Mouse (Mus musculus): ENCODE results near the gene Gng7. TPM values are rescaled to one million over a fixed set of nuclear protein-coding genes. Genes with fewer than 3 reads are reported as not detected.
A peak's percentile ranks its signal among the peaks of the same experiment; 100 is the strongest.

Gene Gng7
- polyA plus RNA-seq, 1 experiment from 2014 or later, result 4.3 TPM

DNA sequence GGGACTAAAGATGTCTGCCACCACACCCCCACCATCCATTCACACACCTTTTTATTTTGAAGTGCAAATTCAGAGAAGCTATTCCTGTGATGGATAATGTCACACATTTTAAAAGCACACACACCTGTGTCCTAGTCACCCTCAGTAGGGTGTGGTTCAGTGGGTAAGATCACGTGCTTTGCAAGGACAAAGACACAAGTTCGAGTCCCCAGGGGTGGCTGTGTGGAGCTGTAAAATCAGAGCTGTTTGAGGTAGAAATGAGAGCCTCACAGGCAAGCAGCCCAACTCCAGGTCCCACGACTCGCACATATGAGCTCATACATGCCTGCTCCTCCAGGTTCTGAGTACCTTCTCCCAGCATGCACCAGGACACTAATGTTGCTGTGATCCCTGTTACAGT is 46.6 kb downstream of the Gng7 start:
- H3K4me3 ChIP-seq, result no peak overlapping the region
- H3K27ac ChIP-seq, result no peak overlapping the region
- WGBS, result 88% methylated on average over 4 of the region's 4 CpGs
- no peaks in the 10 kb centered on the region for H3K27me3 ChIP-seq (ENCODE audit: low read depth, poor library complexity, severe bottlenecking)
- peaks cover 34% of the 10 kb centered on the region for H3K4me1 ChIP-seq
- DNase-seq (ENCODE audit: low spot score), result no peak
- no peaks in the 10 kb centered on the region for H3K36me3 ChIP-seq
- H3K9me3 ChIP-seq (replicated peaks), result no peaks in the 10 kb centered on the region

DNA sequence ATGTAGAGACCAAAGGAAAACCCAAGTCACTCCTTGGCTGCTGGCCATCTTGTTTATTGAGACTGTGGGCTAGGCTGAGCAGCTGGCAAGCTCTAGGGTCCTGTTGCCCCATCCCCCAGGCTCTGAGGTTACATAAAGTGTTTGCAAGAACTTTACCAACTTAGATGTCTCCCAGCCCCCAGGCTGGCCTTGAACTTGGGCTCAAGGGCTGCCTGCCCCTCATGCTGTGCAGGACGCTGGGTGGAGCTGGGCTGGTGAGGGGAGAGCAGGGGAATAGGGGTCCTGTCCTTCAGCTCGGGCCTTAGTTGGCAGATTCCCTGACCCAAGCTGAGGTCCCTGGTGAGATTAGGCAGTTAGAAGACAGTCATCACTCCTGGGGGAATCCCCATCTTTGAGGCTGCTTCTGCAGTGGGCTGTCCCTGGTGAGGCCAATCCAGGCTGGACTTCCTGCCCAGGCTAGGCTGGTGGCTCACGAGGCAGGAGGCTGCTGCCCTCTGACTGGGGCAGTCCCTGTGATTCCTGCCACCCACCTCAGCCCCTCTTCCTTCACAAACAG is 47.6 kb downstream of the Gng7 start:
- H3K9me3 ChIP-seq (replicated peaks), result no peaks in the 10 kb centered on the region
- DNase-seq (ENCODE audit: low spot score), result no peak
- H3K4me3 ChIP-seq, result no peak overlapping the region
- WGBS, result 75% methylated on average over 3 of the region's 3 CpGs
- H3K27ac ChIP-seq, result no peak overlapping the region; the same call in 1 of the 2 replicates
- H3K27me3 ChIP-seq (ENCODE audit: low read depth, poor library complexity, severe bottlenecking), result no peaks in the 10 kb centered on the region
- peaks cover 31% of the 10 kb centered on the region; the same call in 1 of the 2 replicates for H3K4me1 ChIP-seq
- H3K36me3 ChIP-seq, result no peaks in the 10 kb centered on the region

DNA sequence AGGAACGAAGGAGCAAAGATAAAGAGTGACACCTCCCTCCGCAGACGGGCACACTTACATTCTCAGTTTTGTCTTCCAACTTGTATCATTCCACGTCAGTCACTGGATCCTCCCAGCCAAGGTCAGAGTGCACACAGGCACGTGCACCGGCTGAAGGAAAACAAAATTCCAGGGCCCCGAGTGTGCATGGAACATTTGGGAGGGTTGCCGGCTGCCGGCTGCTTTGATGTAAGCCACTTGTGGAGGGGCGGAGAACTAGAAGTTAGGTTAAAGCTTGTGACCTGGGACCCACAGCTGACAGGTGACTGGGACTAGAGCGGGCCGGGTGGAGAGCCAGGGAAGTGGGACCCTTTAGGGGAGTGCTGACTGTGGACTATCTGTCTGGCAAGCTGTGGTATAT is 48.4 kb downstream of the Gng7 start:
- no peak overlapping the region for H3K4me3 ChIP-seq
- H3K27me3 ChIP-seq (ENCODE audit: low read depth, poor library complexity, severe bottlenecking), result no peaks in the 10 kb centered on the region
- 53% methylated on average over 12 of the region's 12 CpGs for WGBS
- H3K27ac ChIP-seq, result no peak overlapping the region
- peaks cover 32% of the 10 kb centered on the region for H3K4me1 ChIP-seq
- DNase-seq (ENCODE audit: low spot score), result no peak
- H3K36me3 ChIP-seq, result no peaks in the 10 kb centered on the region
- H3K9me3 ChIP-seq (replicated peaks), result no peaks in the 10 kb centered on the region

DNA sequence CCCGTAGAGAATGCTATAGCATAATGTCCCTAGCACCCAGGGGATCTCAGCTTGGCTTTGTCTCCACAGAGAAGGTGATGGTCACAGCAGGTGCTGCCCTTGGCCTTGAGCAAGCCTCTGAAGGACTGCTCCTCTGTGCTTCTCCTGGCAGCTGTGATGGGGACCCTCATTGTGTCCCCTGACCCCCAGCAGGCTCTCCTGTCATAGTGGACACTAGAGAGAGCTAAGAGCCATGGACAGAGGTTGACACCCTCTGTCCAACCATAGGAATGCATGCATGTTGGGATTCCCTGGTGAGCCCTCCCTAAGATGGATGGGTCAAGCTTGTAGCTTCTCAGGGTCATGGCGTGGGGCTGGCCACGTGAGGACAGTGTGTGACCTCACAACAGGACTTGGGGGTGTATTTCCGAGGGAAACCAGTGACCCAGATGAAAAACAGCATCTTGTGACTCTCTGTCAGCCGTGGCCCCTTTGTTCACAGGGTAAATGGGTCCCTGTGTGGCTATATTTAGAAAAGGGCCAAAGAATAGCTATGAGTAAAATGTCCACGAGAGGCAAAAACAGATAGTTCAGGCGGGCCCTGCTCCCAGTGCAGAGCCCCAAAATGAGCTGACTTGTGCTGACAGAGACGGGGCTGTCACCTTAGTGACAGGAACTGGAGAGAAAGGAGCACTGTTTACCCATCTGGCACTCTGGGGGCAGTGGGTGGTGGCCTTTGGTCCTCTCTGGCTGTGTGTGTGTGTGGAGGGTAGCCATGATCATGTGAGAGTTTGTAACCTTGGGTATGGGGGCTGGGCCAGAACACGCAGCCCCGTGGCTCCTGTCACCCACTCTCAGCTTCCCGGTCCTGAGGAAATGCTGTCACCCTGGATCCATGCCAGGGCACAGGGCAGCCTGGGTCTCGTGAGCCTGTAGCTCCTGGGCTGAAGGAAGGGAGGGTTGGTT is 51.4 kb downstream of the Gng7 start:
- Histone ChIP-seq H3K4me3 (no peak overlapping the region), H3K9me3 (replicated peaks) (no peaks in the 10 kb centered on the region), H3K27ac (peak overlapping the region; percentile 20; the same call in 1 of the 2 replicates), H3K4me1 (peaks cover 43% of the 10 kb centered on the region), H3K27me3 (ENCODE audit: low read depth, poor library complexity, severe bottlenecking) (no peaks in the 10 kb centered on the region), H3K36me3 (no peaks in the 10 kb centered on the region)
- 77% methylated on average over 12 of the region's 12 CpGs for WGBS
- DNase-seq (ENCODE audit: low spot score), result no peak

DNA sequence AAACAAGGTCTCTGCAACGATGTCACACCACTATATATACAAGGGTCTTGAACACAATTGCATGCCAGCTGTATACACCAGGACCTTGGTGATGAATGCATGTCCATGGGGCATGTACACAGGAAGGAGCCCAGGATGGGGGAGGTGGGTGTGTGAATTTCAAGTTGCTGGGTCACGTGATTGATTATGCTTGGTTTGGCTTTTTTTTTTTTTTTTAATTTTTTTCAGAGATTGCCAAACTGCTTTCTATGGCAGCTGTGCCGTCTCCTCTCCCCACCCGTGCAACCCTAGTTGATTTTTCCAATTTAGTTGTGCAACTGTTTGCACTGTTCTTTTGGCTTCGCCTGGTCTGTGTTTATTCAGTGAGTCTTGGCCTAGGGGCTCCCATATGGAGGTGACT is 52.2 kb downstream of the Gng7 start:
- DNase-seq (ENCODE audit: low spot score), result no peak
- H3K9me3 ChIP-seq (replicated peaks), result no peaks in the 10 kb centered on the region
- peaks cover 43% of the 10 kb centered on the region for H3K4me1 ChIP-seq
- H3K36me3 ChIP-seq, result no peaks in the 10 kb centered on the region
- WGBS, result 75% methylated on average over 5 of the region's 5 CpGs
- H3K27me3 ChIP-seq (ENCODE audit: low read depth, poor library complexity, severe bottlenecking), result no peaks in the 10 kb centered on the region
- no peak overlapping the region for H3K4me3 ChIP-seq
- no peak overlapping the region for H3K27ac ChIP-seq

DNA sequence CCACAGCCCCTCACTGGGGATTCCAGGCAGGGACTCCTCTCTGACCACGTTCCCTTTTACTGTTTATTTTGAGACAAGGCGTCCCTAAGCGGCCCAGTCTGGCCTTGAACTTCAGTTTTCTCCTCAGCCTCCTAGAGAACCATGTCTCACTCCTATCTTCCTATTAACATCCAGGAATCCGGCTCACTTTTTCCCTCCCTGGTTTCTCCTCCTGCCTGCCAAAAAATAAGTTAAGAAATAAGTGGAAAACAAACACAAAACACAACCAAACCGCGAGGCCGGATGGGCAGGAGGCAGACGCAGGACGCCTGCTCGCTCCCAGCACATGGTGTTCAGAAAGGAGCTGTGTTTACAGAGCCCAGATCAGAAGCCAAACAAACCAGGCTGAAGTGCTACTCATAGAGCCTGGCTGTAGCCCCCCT is 52.7 kb downstream of the Gng7 start:
- Histone ChIP-seq H3K27ac (peak overlapping the region; percentile 56), H3K9me3 (replicated peaks) (no peaks in the 10 kb centered on the region), H3K4me1 (peaks cover 43% of the 10 kb centered on the region), H3K4me3 (no peak overlapping the region), H3K36me3 (no peaks in the 10 kb centered on the region), H3K27me3 (ENCODE audit: low read depth, poor library complexity, severe bottlenecking) (no peaks in the 10 kb centered on the region)
- DNase-seq (ENCODE audit: low spot score), result no peak
- 48% methylated on average over 10 of the region's 10 CpGs for WGBS

DNA sequence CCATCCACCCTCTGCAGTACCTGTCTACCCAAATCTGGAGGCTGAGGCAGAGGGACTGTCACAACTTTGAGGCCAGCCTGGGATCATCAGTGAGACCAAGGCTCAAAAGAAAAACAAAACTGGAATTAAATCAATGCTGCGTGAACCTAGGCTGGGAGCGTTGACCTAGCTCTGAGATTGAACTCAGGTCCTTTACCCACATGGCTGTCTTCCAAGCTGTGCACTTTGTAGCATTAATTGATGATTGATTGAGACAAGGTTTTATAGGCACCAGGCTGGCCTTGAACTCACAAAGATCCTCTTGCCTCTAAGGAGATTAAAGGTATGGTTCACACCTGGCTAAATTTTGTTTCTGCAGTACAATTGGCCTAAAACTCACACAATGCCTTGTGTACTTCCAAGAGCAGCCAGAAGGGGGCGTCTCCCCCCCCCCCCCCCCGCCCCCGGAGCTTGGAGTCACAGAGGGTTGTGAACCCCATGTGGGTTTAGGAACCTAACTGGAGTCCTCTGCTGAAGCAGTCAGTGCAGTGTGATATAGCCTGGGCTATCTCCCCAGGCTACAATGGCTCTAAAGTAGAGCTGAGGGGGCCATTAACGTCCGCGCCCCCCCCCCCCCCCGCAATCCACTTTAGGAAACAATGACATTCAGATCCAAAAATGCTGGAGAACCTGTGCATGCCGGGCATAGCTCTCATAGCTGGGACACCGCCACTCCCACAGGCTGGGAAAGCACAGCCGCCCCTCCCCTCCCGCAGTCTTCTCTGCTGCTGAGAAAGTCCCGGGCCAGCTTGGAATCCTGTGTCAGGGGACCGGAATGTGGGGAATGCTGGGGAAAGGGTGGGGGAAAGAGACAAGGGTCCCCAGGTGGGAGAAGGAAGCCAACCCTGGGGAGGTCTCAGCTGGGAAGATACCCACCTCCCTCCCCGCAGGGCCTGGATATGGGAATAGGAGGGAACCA is 53.9 kb downstream of the Gng7 start:
- peak overlapping the region; percentile 76 for H3K27ac ChIP-seq
- WGBS, result 13% methylated on average over 16 of the region's 16 CpGs

DNA sequence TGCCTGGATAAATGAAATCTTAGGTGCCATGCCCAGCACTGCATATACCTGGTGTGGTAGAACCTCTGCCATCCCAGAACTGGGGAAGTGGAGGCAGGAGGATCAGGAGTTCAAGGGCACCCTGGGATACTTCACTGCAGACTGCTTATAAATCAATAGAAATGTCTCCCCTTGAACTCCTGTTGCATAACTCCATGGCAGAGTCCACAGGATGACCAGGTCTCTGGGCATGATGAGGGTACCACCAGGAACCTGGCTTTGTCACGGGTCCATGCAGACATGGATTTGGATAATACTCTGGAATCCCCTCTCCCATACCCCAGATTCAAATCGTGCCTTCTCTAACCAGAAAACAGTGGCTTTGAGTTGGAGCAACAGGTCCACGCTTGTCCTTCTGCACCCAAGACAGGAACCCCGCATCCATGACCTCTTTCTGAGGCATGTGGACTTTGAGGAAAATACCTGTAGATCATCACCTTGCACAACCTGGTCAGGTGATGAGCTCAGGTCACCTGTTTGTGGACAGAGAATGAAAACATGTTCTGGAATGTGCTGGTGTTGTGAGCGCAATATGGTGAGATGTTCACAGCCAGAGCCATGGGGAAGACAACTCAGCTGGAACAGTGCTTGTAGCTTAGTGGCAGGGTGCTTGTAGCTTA is 55.6 kb downstream of the Gng7 start:
- H3K36me3 ChIP-seq, result no peaks in the 10 kb centered on the region
- no peaks in the 10 kb centered on the region for H3K9me3 ChIP-seq (replicated peaks)
- no peak overlapping the region for H3K4me3 ChIP-seq
- whole genome bisulfite sequencing, result 88% methylated on average over 5 of the region's 5 CpGs
- no peak overlapping the region for H3K27ac ChIP-seq
- DNase-seq (ENCODE audit: low spot score), result no peak
- H3K4me1 ChIP-seq, result peaks cover 41% of the 10 kb centered on the region
- H3K27me3 ChIP-seq (ENCODE audit: low read depth, poor library complexity, severe bottlenecking), result no peaks in the 10 kb centered on the region

More for the DNA sequence above, 53.9 kb downstream of the Gng7 start:
- peak; percentile 69 for DNase-seq (ENCODE audit: low spot score)
- Histone ChIP-seq H3K36me3 (no peaks in the 10 kb centered on the region), H3K4me1 (peaks cover 39% of the 10 kb centered on the region), H3K27me3 (ENCODE audit: low read depth, poor library complexity, severe bottlenecking) (no peaks in the 10 kb centered on the region), H3K9me3 (replicated peaks) (no peaks in the 10 kb centered on the region), H3K4me3 (peak overlapping the region; percentile 18)

DNA sequence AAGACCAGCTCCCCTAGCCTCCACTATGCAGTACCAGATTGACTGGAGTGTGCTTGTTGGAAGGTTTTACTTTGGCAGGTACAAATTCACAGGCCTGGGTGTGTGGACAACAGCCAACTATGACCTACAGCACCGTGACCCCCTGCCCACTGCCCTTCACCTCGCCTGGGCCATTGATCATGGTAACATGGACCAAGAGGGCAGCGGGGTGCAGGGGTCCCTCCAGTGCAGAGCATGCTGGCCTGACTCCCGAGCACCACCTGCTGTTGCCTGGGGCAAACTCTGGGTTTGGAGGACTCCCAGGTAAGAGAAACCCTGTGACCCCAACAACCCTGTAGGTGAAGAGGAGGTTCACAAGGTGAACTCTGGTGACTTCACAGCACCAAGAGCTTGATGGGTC is 57.0 kb downstream of the Gng7 start:
- peaks cover 30% of the 10 kb centered on the region for H3K4me1 ChIP-seq
- H3K4me3 ChIP-seq, result no peak overlapping the region
- WGBS, result 66% methylated on average over 4 of the region's 4 CpGs
- no peaks in the 10 kb centered on the region for H3K36me3 ChIP-seq
- no peak overlapping the region for H3K27ac ChIP-seq
- no peak for DNase-seq (ENCODE audit: low spot score)
- no peaks in the 10 kb centered on the region for H3K9me3 ChIP-seq (replicated peaks)
- H3K27me3 ChIP-seq (ENCODE audit: low read depth, poor library complexity, severe bottlenecking), result 0 out of 2 replicates have a peak, but pooled peaks cover 4% of the 10 kb centered on the region

DNA sequence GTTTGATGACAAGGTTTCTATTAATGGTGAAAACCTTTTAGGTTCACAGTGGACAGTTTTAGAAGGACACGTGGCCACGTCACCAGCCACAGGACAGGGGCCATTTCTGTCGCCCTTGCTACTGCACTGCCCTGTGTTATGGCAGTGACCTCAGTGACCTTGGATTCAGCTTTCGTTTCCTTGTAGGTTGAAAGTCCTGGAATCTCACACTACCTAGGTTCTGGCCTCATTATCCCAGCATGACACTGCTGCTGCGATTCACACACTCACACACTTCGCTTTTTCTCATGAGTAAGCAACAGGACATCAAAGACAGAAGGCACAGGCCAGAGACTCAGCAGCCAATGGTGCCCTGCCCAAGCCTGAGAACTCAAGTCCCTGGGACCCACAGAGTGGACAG is 57.8 kb downstream of the Gng7 start:
- DNase-seq (ENCODE audit: low spot score), result no peak
- WGBS, result 67% methylated on average over 6 of the region's 6 CpGs
- no peaks in the 10 kb centered on the region for H3K9me3 ChIP-seq (replicated peaks)
- H3K36me3 ChIP-seq, result no peaks in the 10 kb centered on the region
- no peak overlapping the region for H3K4me3 ChIP-seq
- peaks cover 25% of the 10 kb centered on the region for H3K4me1 ChIP-seq
- H3K27ac ChIP-seq, result no peak overlapping the region
- H3K27me3 ChIP-seq (ENCODE audit: low read depth, poor library complexity, severe bottlenecking), result 0 out of 2 replicates have a peak, but pooled peaks cover 6% of the 10 kb centered on the region

DNA sequence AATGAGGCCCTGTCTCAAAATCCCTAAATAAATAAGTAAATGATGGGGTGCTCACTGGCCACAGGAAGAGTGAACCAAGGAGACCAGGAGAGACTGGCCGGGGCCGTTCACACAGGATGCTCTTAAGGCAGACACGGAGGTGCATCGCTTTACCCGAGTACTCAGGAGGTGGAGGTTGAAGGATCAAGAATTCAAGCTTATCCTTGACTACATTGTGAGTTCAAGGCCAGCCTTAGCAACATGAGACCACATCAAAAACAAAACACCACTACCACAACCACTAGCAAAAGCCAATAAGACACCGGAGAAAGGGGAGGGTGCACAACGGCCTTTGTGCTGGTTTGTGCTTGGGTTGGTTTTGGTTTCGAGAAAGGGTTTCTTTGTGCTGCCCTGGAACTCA is 58.4 kb downstream of the Gng7 start:
- 0 out of 2 replicates have a peak, but pooled peaks cover 6% of the 10 kb centered on the region for H3K27me3 ChIP-seq (ENCODE audit: low read depth, poor library complexity, severe bottlenecking)
- peaks cover 20% of the 10 kb centered on the region for H3K4me1 ChIP-seq
- peak overlapping the region; percentile 79 for H3K27ac ChIP-seq
- no peak for DNase-seq (ENCODE audit: low spot score)
- no peak overlapping the region for H3K4me3 ChIP-seq
- no peaks in the 10 kb centered on the region for H3K36me3 ChIP-seq
- 92% methylated on average over 8 of the region's 8 CpGs for WGBS
- no peaks in the 10 kb centered on the region for H3K9me3 ChIP-seq (replicated peaks)

DNA sequence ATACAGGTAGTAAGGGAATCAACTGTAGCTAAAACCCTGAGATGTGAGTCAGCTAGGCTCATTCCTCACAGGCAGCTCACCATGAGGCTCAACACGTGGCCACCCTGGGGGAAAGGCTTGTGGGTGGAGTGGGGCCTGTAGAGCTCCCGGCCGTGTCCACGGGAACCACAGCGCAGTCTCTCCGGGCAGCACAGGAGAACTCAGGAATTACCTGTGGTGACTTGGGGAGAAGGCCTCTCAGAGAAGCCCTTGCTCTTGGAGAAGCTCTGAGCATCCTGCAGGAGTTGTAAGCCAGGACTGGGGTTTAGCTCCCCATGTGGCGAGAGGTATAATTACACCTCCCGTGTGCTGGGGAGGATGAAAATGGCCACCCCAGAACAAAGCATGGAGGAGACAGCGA is 59.2 kb downstream of the Gng7 start:
- Histone ChIP-seq H3K36me3 (no peaks in the 10 kb centered on the region), H3K4me1 (peaks cover 12% of the 10 kb centered on the region), H3K27me3 (ENCODE audit: low read depth, poor library complexity, severe bottlenecking) (peaks cover 12% of the 10 kb centered on the region; the same call in 1 of the 2 replicates), H3K27ac (peak overlapping the region; percentile 79), H3K4me3 (no peak overlapping the region), H3K9me3 (replicated peaks) (no peaks in the 10 kb centered on the region)
- DNase-seq (ENCODE audit: low spot score), result peak; percentile 70
- WGBS, result 30% methylated on average over 9 of the region's 9 CpGs
